Mouse (Mus musculus) lung, adult 2 months (tissue): ENCODE measurements around the gene Rc3h2.

Source experiments
- CTCF ChIP-seq: fragments of 200-500 bp; IDR thresholded peaks from 2 replicates; pipeline ENCODE4 v1.5.1; 2011; ENCODE audit warnings: mild to moderate bottlenecking, low read length, control low read depth; ENCODE audit not compliant: insufficient read depth
- POLR2A ChIP-seq: fragments of 200-500 bp; IDR thresholded peaks from 2 replicates; pipeline ENCODE4 v1.6.1; 2011; ENCODE audit warnings: low read depth, mild to moderate bottlenecking, control low read depth, low read length, borderline replicate concordance; ENCODE audit errors: extremely low read depth

DNA sequence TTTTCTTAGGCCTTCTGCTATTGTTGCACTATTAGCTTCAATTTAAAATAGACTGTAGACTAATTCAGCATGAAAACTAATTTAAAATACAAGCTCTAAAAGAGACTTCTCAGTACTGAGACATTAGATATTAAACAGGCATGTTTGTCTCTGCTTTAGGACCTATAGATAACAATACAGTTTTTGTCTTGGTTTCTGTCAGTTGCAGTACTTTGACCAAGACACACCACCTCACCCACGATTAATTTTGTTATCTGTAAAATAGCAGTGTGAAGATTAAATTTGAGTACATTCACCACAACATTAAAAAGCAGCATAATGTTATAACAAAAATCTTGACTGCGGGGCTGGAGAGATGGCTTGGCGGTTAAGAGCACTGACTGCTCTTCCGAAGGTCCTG, 43.6 kb upstream of the Rc3h2 start:
- TF ChIP-seq CTCF (no peak), POLR2A (no peak)
